Mouse (Mus musculus): ENCODE measurements at regions not wholly inside any gene's neighbourhood (a gene's known extent, or its start where the extent isn't known, plus 50 kb on each side); places are given as distances from the start of the nearest gene placed in this dataset.
"Not testable (repeated sequence)": the region's sequence is repeated elsewhere in the genome, so short reads cannot be mapped to it uniquely, and the experiment has no call there.

- no peak for DNase-seq (ENCODE audit: extremely low spot score in 1 of 2, low spot score in 2 of 2)
- intact Hi-C loops (cut with DNase I): no loop called here
These were observed 237.0 kb downstream of the Impad1 start for GRCm38 (mm10) chr4:4556126-4556525.

- intact Hi-C loops (cut with DNase I): no loop called here
- no peak for DNase-seq (ENCODE audit: extremely low spot score in 1 of 2, low spot score in 2 of 2)
These were observed 242.9 kb downstream of the Impad1 start for GRCm38 (mm10) chr4:4550301-4550700.

GRCm38 (mm10) chr4:4549893-4550292, 243.3 kb downstream of the Impad1 start:
- intact Hi-C loops (cut with DNase I): no loop called here

GRCm38 (mm10) chr4:4537172-4537753, 255.9 kb downstream of the Impad1 start:
- intact Hi-C loops (cut with DNase I): no loop called here
- no peak for DNase-seq (ENCODE audit: extremely low spot score in 1 of 2, low spot score in 2 of 2)

More at GRCm38 (mm10) chr4:4549893-4550292, 243.3 kb downstream of the Impad1 start:
- DNase-seq (ENCODE audit: extremely low spot score in 1 of 2, low spot score in 2 of 2): no peak

GRCm38 (mm10) chr4:4532196-4532595, 261.0 kb downstream of the Impad1 start:
- intact Hi-C loops (cut with DNase I): no loop called here
- no peak for DNase-seq (ENCODE audit: extremely low spot score in 1 of 2, low spot score in 2 of 2)

- no peak for DNase-seq (ENCODE audit: extremely low spot score in 1 of 2, low spot score in 2 of 2)
- intact Hi-C loops (cut with DNase I): no loop called here
These were observed 264.8 kb downstream of the Impad1 start for GRCm38 (mm10) chr4:4528311-4528710.

- no peak for DNase-seq (ENCODE audit: extremely low spot score in 1 of 2, low spot score in 2 of 2)
- intact Hi-C loops (cut with DNase I): no loop called here
These were observed 271.4 kb downstream of the Impad1 start for GRCm38 (mm10) chr4:4521757-4522156.

GRCm38 (mm10) chr4:4518741-4519140, 274.4 kb downstream of the Impad1 start:
- intact Hi-C loops (cut with DNase I): no loop called here
- no peak for DNase-seq (ENCODE audit: extremely low spot score in 1 of 2, low spot score in 2 of 2)

GRCm38 (mm10) chr4:4513351-4513750, 279.8 kb downstream of the Impad1 start:
- DNase-seq (ENCODE audit: extremely low spot score in 1 of 2, low spot score in 2 of 2): no peak
- intact Hi-C loops (cut with DNase I): no loop called here

- DNase-seq (ENCODE audit: extremely low spot score in 1 of 2, low spot score in 2 of 2): peak in 1 of 2 experiments; percentile 4
These were observed 282.8 kb downstream of the Impad1 start for GRCm38 (mm10) chr4:4510180-4510920.

GRCm38 (mm10) chr4:4509296-4509695, 283.9 kb downstream of the Impad1 start:
- DNase-seq (ENCODE audit: extremely low spot score in 1 of 2, low spot score in 2 of 2): peak; percentile 20 to 27
- intact Hi-C loops (cut with DNase I): no loop called here

More at GRCm38 (mm10) chr4:4510180-4510920, 282.8 kb downstream of the Impad1 start:
- intact Hi-C loops (cut with DNase I): no loop called here

- intact Hi-C loops (cut with DNase I): no loop called here
- DNase-seq (ENCODE audit: extremely low spot score in 1 of 2, low spot score in 2 of 2): no peak
These were observed 296.0 kb downstream of the Impad1 start for GRCm38 (mm10) chr4:4497199-4497598.

- intact Hi-C loops (cut with DNase I): no loop called here
- no peak for DNase-seq (ENCODE audit: extremely low spot score in 1 of 2, low spot score in 2 of 2)
These were observed 297.0 kb downstream of the Impad1 start for GRCm38 (mm10) chr4:4496181-4496580.

- DNase-seq (ENCODE audit: extremely low spot score in 1 of 2, low spot score in 2 of 2): no peak
- intact Hi-C loops (cut with DNase I): no loop called here
These were observed 327.9 kb downstream of the Impad1 start for GRCm38 (mm10) chr4:4465169-4465714.

GRCm38 (mm10) chr4:4464130-4464700, 328.9 kb downstream of the Impad1 start:
- DNase-seq (ENCODE audit: extremely low spot score in 1 of 2, low spot score in 2 of 2): no peak
- intact Hi-C loops (cut with DNase I): no loop called here

- DNase-seq (ENCODE audit: extremely low spot score in 1 of 2, low spot score in 2 of 2): no peak
- intact Hi-C loops (cut with DNase I): no loop called here
These were observed 333.9 kb downstream of the Impad1 start for GRCm38 (mm10) chr4:4459258-4459657.

- DNase-seq (ENCODE audit: extremely low spot score in 1 of 2, low spot score in 2 of 2): no peak
These were observed 343.1 kb downstream of the Impad1 start for GRCm38 (mm10) chr4:4450104-4450503.

GRCm38 (mm10) chr4:4442650-4443049, 350.5 kb downstream of the Impad1 start:
- DNase-seq (ENCODE audit: extremely low spot score in 1 of 2, low spot score in 2 of 2): no peak
- intact Hi-C loops (cut with DNase I): no loop called here

More at GRCm38 (mm10) chr4:4450104-4450503, 343.1 kb downstream of the Impad1 start:
- intact Hi-C loops (cut with DNase I): no loop called here

GRCm38 (mm10) chr4:4437559-4437958, 355.6 kb downstream of the Impad1 start:
- no peak for DNase-seq (ENCODE audit: extremely low spot score in 1 of 2, low spot score in 2 of 2)
- intact Hi-C loops (cut with DNase I): no loop called here

GRCm38 (mm10) chr4:4424526-4424925, 347.2 kb upstream of the Sdr16c6 start:
- DNase-seq (ENCODE audit: extremely low spot score in 1 of 2, low spot score in 2 of 2); intact Hi-C loops (cut with DNase I): not testable (repeated sequence)

Measured in left cerebral cortex, postnatal 10 days (tissue).